Mouse (Mus musculus) liver, adult 2 months (tissue): ENCODE results near the gene Madcam1. TPM values are rescaled to one million over a fixed set of nuclear protein-coding genes. Genes with fewer than 3 reads are reported as not detected.

Experiments used
- DNase-seq: peaks from one replicate; pipeline ENCODE4 v3.0.0-alpha.2; 2011; ENCODE audit warnings: low read depth, low spot score; ENCODE audit errors: extremely low read depth
- H3K27ac ChIP-seq: fragments of 200-500 bp; replicated peaks from 2 replicates; pipeline ENCODE4 v1.5.1; 2012; ENCODE audit warnings: low read depth, mild to moderate bottlenecking, control low read depth, inconsistent platforms, low read length; ENCODE audit not compliant: insufficient read depth
- H3K27me3 ChIP-seq: fragments of 200-500 bp; 2 replicates; pipeline ENCODE4 v1.6.1; 2012; ENCODE audit warnings: mild to moderate bottlenecking, moderate library complexity, low read length, inconsistent platforms; ENCODE audit not compliant: control insufficient read depth, insufficient read depth
- H3K36me3 ChIP-seq: fragments of 200-500 bp; 2 replicates; pipeline ENCODE4 v1.6.1; 2012; ENCODE audit warnings: low read length, inconsistent platforms; ENCODE audit not compliant: control insufficient read depth, insufficient read depth
- H3K4me1 ChIP-seq: fragments of 200-500 bp; 2 replicates; pipeline ENCODE4 v1.6.1; 2011; ENCODE audit warnings: low read length; ENCODE audit not compliant: control insufficient read depth, insufficient read depth
- H3K4me3 ChIP-seq: fragments of 200-500 bp; 2 replicates; pipeline ENCODE4 v1.5.1; 2011; ENCODE audit warnings: low read depth, mild to moderate bottlenecking, control low read depth, low read length, moderate library complexity; ENCODE audit not compliant: insufficient read depth
- H3K79me2 ChIP-seq: fragments of 200-500 bp; 2 replicates; pipeline ENCODE4 v1.6.1; 2012; ENCODE audit warnings: inconsistent platforms, mild to moderate bottlenecking, low read length, moderate library complexity; ENCODE audit not compliant: control insufficient read depth, insufficient read depth
- H3K9ac ChIP-seq: fragments of 200-500 bp; 2 replicates; pipeline ENCODE4 v1.6.1; 2012; ENCODE audit warnings: low read depth, mild to moderate bottlenecking, control low read depth, inconsistent platforms, low read length
- CTCF ChIP-seq: fragments of 200-500 bp; IDR thresholded peaks from 2 replicates; pipeline ENCODE4 v1.5.1; 2011; ENCODE audit warnings: low read depth, low read length, control low read depth
- POLR2A ChIP-seq: fragments of 200-500 bp; IDR thresholded peaks from 2 replicates; pipeline ENCODE4 v1.6.1; 2011; ENCODE audit warnings: low read length, control low read depth; ENCODE audit not compliant: insufficient read depth; ENCODE audit errors: extremely low read depth
- WGBS: fragments of 180-500 bp; shearing (Covaris S2); methylation state at CpG from one replicate; pipeline ENCODE4 v1.1.7; 2018; 5-methylcytosine and 5-hydroxymethylcytosine counted together
- polyA plus RNA-seq: library from polyadenylated mRNA; depleted of rRNA; stranded (reverse); fragments of >200 nt; gene quantifications from 2 replicates; pipeline ENCODE4 v1.2.3, GENCODE M21; 2012
- total RNA-seq: library from RNA; depleted of rRNA; stranded (reverse); fragments of >200 nt; gene quantifications from 2 replicates; pipeline ENCODE4 v1.2.3, GENCODE M21; 2014

The Madcam1 gene
- total and polyA plus RNA-seq, 2 experiments: not detected

- Histone ChIP-seq H3K9ac (no peak overlapping the region), H3K4me1 (peaks cover 2% of the 10 kb centered on the region), H3K79me2 (no peaks in the 10 kb centered on the region), H3K36me3 (no peaks in the 10 kb centered on the region), H3K4me3 (no peak overlapping the region), H3K27ac (no peak overlapping the region), H3K27me3 (peaks cover 10% of the 10 kb centered on the region)
- peak; percentile 48 for DNase-seq
- 8% methylated on average over 23 of the region's 23 CpGs for WGBS
- TF ChIP-seq POLR2A: no peak
- 0 out of 2 replicates have a peak, but pooled peaks have one; percentile 3 for TF ChIP-seq CTCF
These were observed 25.7 kb upstream of the Madcam1 start for GRCm38 (mm10) chr10:79638486-79639204.

- DNase-seq: no peak
- Histone ChIP-seq H3K27me3 (no peaks in the 10 kb centered on the region), H3K36me3 (no peaks in the 10 kb centered on the region), H3K9ac (no peak within 1 kb of the TSS), H3K4me3 (no peak within 1 kb of the TSS), H3K4me1 (no peaks in the 10 kb centered on the region), H3K79me2 (no peaks in the 10 kb centered on the region), H3K27ac (no peak within 1 kb of the TSS)
- TF ChIP-seq POLR2A: no peak
- TF ChIP-seq CTCF: no peak
- WGBS: 81% methylated on average over 8 of the region's 8 CpGs
These were observed 18.6 kb upstream of the Madcam1 start, which contains the start of gene Odf3l2 for GRCm38 (mm10) chr10:79645711-79646110. Gene Odf3l2, minus strand, starts transcription at chr10:79645738.

GRCm38 (mm10) chr10:79649070-79649751, 15.1 kb upstream of the Madcam1 start:
- no peak overlapping the region for H3K27ac ChIP-seq
- no peaks in the 10 kb centered on the region for H3K4me1 ChIP-seq
- peak; percentile 41 for DNase-seq
- H3K9ac ChIP-seq: no peak overlapping the region
- H3K4me3 ChIP-seq: no peak overlapping the region
- no peaks in the 10 kb centered on the region for H3K36me3 ChIP-seq
- H3K79me2 ChIP-seq: no peaks in the 10 kb centered on the region
- no peak for TF ChIP-seq POLR2A
- TF ChIP-seq CTCF: peak; percentile 93
- 25% methylated on average over 7 of the region's 7 CpGs for WGBS
- no peaks in the 10 kb centered on the region for H3K27me3 ChIP-seq

- Histone ChIP-seq H3K27me3 (no peaks in the 10 kb centered on the region), H3K9ac (no peak overlapping the region), H3K4me3 (no peak overlapping the region), H3K79me2 (no peaks in the 10 kb centered on the region), H3K27ac (no peak overlapping the region), H3K36me3 (no peaks in the 10 kb centered on the region), H3K4me1 (no peaks in the 10 kb centered on the region)
- no peak for DNase-seq
- TF ChIP-seq POLR2A (no peak), CTCF (no peak)
- WGBS: 76% methylated on average over 7 of the region's 7 CpGs
These were observed 11.6 kb upstream of the Madcam1 start for GRCm38 (mm10) chr10:79652789-79653188.

- no peak for DNase-seq
- no peak for TF ChIP-seq CTCF
- TF ChIP-seq POLR2A: no peak
- Histone ChIP-seq H3K27me3 (no peaks in the 10 kb centered on the region), H3K4me3 (no peak overlapping the region), H3K79me2 (no peaks in the 10 kb centered on the region), H3K9ac (no peak overlapping the region), H3K27ac (no peak overlapping the region), H3K4me1 (no peaks in the 10 kb centered on the region), H3K36me3 (no peaks in the 10 kb centered on the region)
- 57% methylated on average over 1 of the region's 1 CpGs for WGBS
These were observed 9.4 kb upstream of the Madcam1 start for GRCm38 (mm10) chr10:79654946-79655395.
